Mouse (Mus musculus): Measurements from ENCODE around the gene Rab7b. TPM values are rescaled to one million over a fixed set of nuclear protein-coding genes. Genes with fewer than 3 reads are reported as not detected.

The Rab7b gene
- total and polyA plus RNA-seq, 3 experiments: 0.19 TPM; not detected in 2

- dilution Hi-C loops (cut with MboI; ENCODE audit: extremely low pct_ligation_motif_present, extremely low pct_unique_long_range_greater_than_20kb, low sequenced_read_pairs): no loop called here
- no peaks in the 10 kb centered on the region for H3K36me3 ChIP-seq (replicated peaks in 1 of 2; ENCODE audit: control insufficient read depth in 1 of 2, insufficient read depth in 1 of 2, low read length in 1 of 2)
- H3K9ac ChIP-seq (ENCODE audit: insufficient read depth, low read depth): no peak overlapping the region
- H3K4me1 ChIP-seq (ENCODE audit: control insufficient read depth in 1 of 2, insufficient read depth in 2 of 2): peaks cover 2 to 71% of the 10 kb centered on the region in 2 experiments; a peak in 3 of 4 replicates
- H3K4me2 ChIP-seq (ENCODE audit: insufficient read depth, low read depth, poor library complexity, severe bottlenecking): no peak overlapping the region
- DNase-seq (ENCODE audit: extremely low read depth): no peak
- in situ Hi-C loops (cut with MboI; ENCODE audit: low pct_ligation_motif_present, low pct_unique_long_range_greater_than_20kb, low sequenced_read_pairs): no loop called here
- no peak for TF ChIP-seq ZC3H11A (IDR thresholded peaks at IDR 0.05; ENCODE audit: low read depth, low read length)
- no peak for TF ChIP-seq CHD2 (IDR thresholded peaks at IDR 0.05; ENCODE audit: low read length)
- TF ChIP-seq ZNF384 (IDR thresholded peaks at IDR 0.05; ENCODE audit: low read depth, low read length): no peak
- no peak for TF ChIP-seq SMC3 (IDR thresholded peaks at IDR 0.05; ENCODE audit: low read depth, low read length)
- no peak for TF ChIP-seq ZMIZ1 (IDR thresholded peaks at IDR 0.05; ENCODE audit: low read depth, low read length)
- TF ChIP-seq JUND (conservative IDR thresholded peaks at IDR 0.05; ENCODE audit: low read depth, low read length): no peak
- no peak for TF ChIP-seq JUN (IDR thresholded peaks at IDR 0.05; ENCODE audit: insufficient read depth, low read depth, low read length)
- no peak for TF ChIP-seq CHD1 (IDR thresholded peaks at IDR 0.05; ENCODE audit: low read depth, low read length)
- TF ChIP-seq E2F4 (IDR thresholded peaks at IDR 0.05; ENCODE audit: insufficient replicate concordance, low read depth, low read length): no peak
- TF ChIP-seq MAX (IDR thresholded peaks at IDR 0.05; ENCODE audit: low read length): no peak
- no peak for TF ChIP-seq RAD21 (IDR thresholded peaks at IDR 0.05; ENCODE audit: low read depth, low read length)
- peaks cover 3% of the 10 kb centered on the region for H3K9me3 ChIP-seq (replicated peaks; ENCODE audit: low read length)
- H3K4me3 ChIP-seq (replicated peaks in 1 of 3; ENCODE audit: low read depth in 2 of 3, low read length in 2 of 3, poor library complexity in 1 of 3): no peak overlapping the region
- H3K27me3 ChIP-seq (replicated peaks): no peaks in the 10 kb centered on the region
- H3K27ac ChIP-seq (ENCODE audit: insufficient read depth, low read depth): no peak overlapping the region
- no peaks in the 10 kb centered on the region for H3K79me2 ChIP-seq (replicated peaks; ENCODE audit: control insufficient read depth, extremely low read depth, insufficient read depth, poor library complexity, severe bottlenecking)
These were observed 48.0 kb downstream of the Rab7b start for GRCm38 (mm10) chr1:131736494-131736893.

DNA sequence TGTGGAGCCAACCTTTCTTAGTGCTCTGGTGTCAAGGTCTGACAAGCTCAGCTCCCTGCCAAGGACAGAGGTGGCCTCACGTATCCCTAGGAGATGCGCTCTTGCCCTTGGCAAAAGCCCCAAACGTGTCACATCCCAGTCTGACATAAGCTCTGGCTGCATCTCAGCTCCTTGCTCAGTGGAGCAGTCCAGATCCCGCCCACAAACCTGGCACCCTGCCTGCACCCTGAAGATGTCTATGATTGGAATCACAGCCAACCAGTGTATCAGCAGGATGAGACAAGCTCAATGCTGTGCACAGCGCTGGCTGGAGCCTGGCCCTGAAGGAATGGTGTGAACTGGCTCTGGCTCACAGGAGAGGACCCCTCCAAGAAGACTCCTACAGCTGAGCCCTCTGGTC is 48.8 kb downstream of the Rab7b start:
- Histone ChIP-seq H3K79me2 (replicated peaks; ENCODE audit: control insufficient read depth, extremely low read depth, insufficient read depth, poor library complexity, severe bottlenecking) (no peaks in the 10 kb centered on the region), H3K4me3 (replicated peaks in 1 of 3; ENCODE audit: low read depth in 2 of 3, low read length in 2 of 3, poor library complexity in 1 of 3) (no peak overlapping the region), H3K27ac (ENCODE audit: insufficient read depth, low read depth) (no peak overlapping the region), H3K9ac (ENCODE audit: insufficient read depth, low read depth) (no peak overlapping the region), H3K36me3 (replicated peaks in 1 of 2; ENCODE audit: control insufficient read depth in 1 of 2, insufficient read depth in 1 of 2, low read length in 1 of 2) (no peaks in the 10 kb centered on the region), H3K4me1 (ENCODE audit: control insufficient read depth in 1 of 2, insufficient read depth in 2 of 2) (peaks cover 2 to 63% of the 10 kb centered on the region in 2 experiments; a peak in 3 of 4 replicates), H3K9me3 (replicated peaks; ENCODE audit: low read length) (peaks cover 3% of the 10 kb centered on the region), H3K27me3 (replicated peaks) (no peaks in the 10 kb centered on the region), H3K4me2 (ENCODE audit: insufficient read depth, low read depth, poor library complexity, severe bottlenecking) (no peak overlapping the region)
- DNase-seq (ENCODE audit: extremely low read depth): no peak
- TF ChIP-seq E2F4 (IDR thresholded peaks at IDR 0.05; ENCODE audit: insufficient replicate concordance, low read depth, low read length) (no peak), MAFK (IDR thresholded peaks at IDR 0.05; ENCODE audit: insufficient replicate concordance, low read length) (no peak), RAD21 (IDR thresholded peaks at IDR 0.05; ENCODE audit: low read depth, low read length) (no peak), SMC3 (IDR thresholded peaks at IDR 0.05; ENCODE audit: low read depth, low read length) (no peak), POLR2AphosphoS2 (IDR thresholded peaks at IDR 0.05; ENCODE audit: low read depth, low read length) (no peak), GABPA (IDR thresholded peaks at IDR 0.05; ENCODE audit: insufficient replicate concordance, low read depth, low read length) (no peak), ZMIZ1 (IDR thresholded peaks at IDR 0.05; ENCODE audit: low read depth, low read length) (no peak), ETS1 (conservative IDR thresholded peaks at IDR 0.05; ENCODE audit: low read depth, low read length) (no peak), MAZ (IDR thresholded peaks at IDR 0.05; ENCODE audit: low read depth, low read length) (no peak), PAX5 (IDR thresholded peaks at IDR 0.05; ENCODE audit: low read length) (no peak), USF2 (conservative IDR thresholded peaks at IDR 0.05; ENCODE audit: low read depth, low read length) (no peak), SIN3A (IDR thresholded peaks at IDR 0.05; ENCODE audit: low read length) (no peak), MEF2A (IDR thresholded peaks at IDR 0.05; ENCODE audit: borderline replicate concordance, low read depth, low read length) (no peak), ELF1 (IDR thresholded peaks at IDR 0.05; ENCODE audit: low read depth, low read length) (no peak), TCF12 (IDR thresholded peaks at IDR 0.05; ENCODE audit: low read depth, low read length) (no peak), EP300 (IDR thresholded peaks at IDR 0.05; ENCODE audit: low read length) (no peak)
- in situ Hi-C loops (cut with MboI; ENCODE audit: low pct_ligation_motif_present, low pct_unique_long_range_greater_than_20kb, low sequenced_read_pairs) (no loop called here), dilution Hi-C loops (cut with MboI; ENCODE audit: extremely low pct_ligation_motif_present, extremely low pct_unique_long_range_greater_than_20kb, low sequenced_read_pairs) (no loop called here)
